Mouse (Mus musculus) brown adipose tissue, adult 24 weeks (tissue): ENCODE measurements at regions not wholly inside any gene's neighbourhood (a gene's known extent, or its start where the extent isn't known, plus 50 kb on each side); places are given as distances from the start of the nearest gene placed in this dataset.

Source experiments
- H3K27ac ChIP-seq: fragments of 200-500 bp; replicated peaks from 2 replicates; pipeline ENCODE4 v1.5.1; 2012; ENCODE audit warnings: low read depth, mild to moderate bottlenecking, low read length
- H3K4me1 ChIP-seq: fragments of 200-500 bp; 2 replicates; pipeline ENCODE4 v1.6.1; 2012; ENCODE audit warnings: low read length, mixed read lengths; ENCODE audit not compliant: control insufficient read depth, insufficient read depth, insufficient read length
- H3K4me3 ChIP-seq: fragments of 200-500 bp; 2 replicates; pipeline ENCODE4 v1.5.1; 2012; ENCODE audit warnings: low read depth, mild to moderate bottlenecking, low read length, moderate library complexity; ENCODE audit not compliant: insufficient read depth

DNA sequence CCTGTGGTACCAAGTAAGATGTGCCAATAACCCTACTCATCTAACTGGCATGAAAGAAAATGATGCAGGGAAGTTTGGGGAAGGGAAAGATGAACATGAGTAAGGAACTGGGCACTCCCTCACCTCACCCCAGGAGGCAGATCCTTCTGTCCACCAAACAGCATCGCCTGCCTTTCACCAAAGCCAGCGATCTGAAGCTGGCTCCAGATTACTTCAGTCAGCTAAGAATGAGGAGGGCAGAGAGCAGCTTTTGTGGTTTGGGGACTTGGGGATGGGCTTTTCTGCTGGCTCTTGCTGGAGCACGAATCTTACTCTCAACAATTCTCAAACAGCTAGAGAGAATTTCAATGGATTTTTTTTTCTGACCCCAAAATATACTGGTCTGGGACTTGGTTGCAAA lies 297.0 kb downstream of the Bcor start:
- Histone ChIP-seq H3K27ac (no peak overlapping the region), H3K4me1 (no peaks in the 10 kb centered on the region), H3K4me3 (no peak overlapping the region)

DNA sequence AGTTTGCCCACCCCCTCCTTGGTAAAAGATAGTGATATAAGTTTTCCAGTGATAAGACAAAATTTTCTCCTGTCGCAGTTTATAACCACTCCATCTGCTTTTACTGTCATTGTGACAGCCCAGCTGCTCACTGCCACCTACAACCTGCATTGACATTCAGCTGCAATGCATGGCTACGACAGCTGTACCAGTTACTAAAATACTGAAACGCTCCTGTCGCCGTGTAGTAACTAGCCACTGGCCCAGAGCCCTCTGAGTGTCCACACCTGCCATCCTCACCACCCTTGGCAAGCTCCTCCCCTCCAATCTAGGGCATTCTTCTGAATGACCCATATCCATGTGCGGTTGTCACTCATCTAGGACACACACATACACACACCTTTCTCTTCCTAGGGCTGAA lies 286.2 kb downstream of the Bcor start:
- Histone ChIP-seq H3K4me3 (no peak overlapping the region), H3K27ac (no peak overlapping the region), H3K4me1 (no peaks in the 10 kb centered on the region)

DNA sequence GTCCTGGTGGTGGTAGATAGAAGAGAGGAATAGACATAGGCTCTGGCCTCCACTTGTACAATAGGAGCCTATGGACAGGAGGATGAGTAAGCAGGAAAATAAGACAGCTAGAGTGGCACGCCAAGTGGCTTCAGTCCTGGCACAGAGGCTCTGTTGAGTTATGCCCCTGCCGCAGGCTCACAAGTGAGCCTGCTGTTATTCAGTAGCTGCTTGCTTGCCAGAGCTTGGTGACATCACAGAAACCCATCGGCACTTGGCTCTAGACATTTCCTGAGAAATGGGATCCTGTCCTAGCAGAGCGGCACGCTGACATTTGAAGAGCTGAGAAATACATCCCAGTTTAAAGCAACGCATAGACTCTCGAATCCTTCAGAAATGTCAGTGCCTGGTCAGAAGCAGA lies 283.5 kb downstream of the Bcor start:
- Histone ChIP-seq H3K4me3 (no peak overlapping the region), H3K27ac (no peak overlapping the region), H3K4me1 (peaks cover 4% of the 10 kb centered on the region; the same call in 1 of the 2 replicates)

DNA sequence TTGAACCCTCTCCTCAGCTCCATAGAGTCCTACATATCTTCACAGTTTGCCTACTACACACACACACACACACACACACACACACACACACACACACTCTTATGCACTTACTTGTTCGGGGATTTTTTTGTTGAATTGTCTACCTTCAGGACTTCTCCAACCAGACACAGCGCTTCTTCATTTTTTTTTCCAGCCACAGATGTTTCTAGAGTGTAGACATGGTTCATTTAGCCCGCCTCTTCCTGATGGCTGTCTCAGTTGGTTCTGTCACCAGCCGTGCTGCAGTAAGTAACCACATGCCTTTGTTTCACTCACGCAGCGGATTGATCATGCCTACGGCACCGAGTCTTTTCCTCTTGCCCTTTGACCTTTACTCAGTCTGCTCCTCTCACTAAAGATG lies 282.1 kb downstream of the Bcor start:
- no peak overlapping the region for H3K4me3 ChIP-seq
- H3K4me1 ChIP-seq: peaks cover 4% of the 10 kb centered on the region; the same call in 1 of the 2 replicates
- H3K27ac ChIP-seq: no peak overlapping the region

GRCm38 (mm10) chrX:11880972-11881371 lies 279.2 kb downstream of the Bcor start:
- Histone ChIP-seq H3K4me1 (peaks cover 4% of the 10 kb centered on the region; the same call in 1 of the 2 replicates), H3K27ac (no peak overlapping the region), H3K4me3 (no peak overlapping the region)

DNA sequence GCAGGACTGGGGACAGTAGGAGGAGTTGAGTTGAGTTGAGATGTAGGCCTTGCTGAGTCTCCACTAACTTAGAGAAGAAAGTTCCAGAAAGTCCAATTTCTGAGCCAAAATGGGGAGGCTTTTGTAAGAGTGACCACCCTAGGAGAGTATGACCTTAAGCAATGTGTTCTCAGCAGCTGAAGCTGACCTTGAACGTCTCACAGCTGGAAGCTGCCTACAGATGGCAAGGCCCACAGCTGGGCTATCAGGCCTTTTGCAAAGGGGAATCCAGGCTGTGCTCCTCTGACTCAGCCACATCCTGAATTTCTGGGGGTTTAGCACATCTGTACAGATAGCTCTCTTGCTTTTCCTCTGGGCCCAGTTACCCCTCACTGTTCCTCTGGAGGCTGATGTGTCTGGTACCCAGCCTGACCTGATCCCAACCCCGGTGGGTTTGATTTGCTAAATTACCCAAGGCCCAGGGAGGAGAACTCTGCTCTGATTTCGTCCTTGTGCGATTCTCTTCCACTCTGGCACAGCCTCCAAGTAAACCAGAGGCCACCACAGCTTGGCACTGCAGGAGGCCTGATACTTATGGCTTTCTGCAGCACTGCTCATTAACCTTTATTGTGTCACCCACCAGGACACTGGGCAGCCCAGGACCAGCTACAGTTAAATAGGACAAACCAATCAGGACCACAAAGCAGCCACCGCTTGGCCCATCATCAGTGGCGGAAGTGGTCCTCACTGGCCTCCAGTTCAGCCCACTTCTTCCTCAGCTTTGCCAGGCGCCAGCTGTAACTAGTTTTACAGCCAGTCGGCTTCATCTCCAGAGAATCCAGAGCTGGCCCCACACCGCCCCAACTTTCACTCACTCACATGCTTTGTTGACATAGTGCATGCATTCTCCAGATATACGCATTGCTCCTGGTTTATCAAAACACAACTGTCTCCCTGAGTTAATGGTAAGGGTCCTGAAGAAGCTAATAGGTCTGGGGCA lies 276.1 kb downstream of the Bcor start:
- no peak overlapping the region for H3K4me3 ChIP-seq
- peaks cover 4% of the 10 kb centered on the region; the same call in 1 of the 2 replicates for H3K4me1 ChIP-seq
- peak overlapping the region; percentile 23 for H3K27ac ChIP-seq

GRCm38 (mm10) chrX:11892396-11892795 lies 267.8 kb downstream of the Bcor start:
- peaks cover 11% of the 10 kb centered on the region for H3K4me1 ChIP-seq
- H3K4me3 ChIP-seq: no peak overlapping the region

DNA sequence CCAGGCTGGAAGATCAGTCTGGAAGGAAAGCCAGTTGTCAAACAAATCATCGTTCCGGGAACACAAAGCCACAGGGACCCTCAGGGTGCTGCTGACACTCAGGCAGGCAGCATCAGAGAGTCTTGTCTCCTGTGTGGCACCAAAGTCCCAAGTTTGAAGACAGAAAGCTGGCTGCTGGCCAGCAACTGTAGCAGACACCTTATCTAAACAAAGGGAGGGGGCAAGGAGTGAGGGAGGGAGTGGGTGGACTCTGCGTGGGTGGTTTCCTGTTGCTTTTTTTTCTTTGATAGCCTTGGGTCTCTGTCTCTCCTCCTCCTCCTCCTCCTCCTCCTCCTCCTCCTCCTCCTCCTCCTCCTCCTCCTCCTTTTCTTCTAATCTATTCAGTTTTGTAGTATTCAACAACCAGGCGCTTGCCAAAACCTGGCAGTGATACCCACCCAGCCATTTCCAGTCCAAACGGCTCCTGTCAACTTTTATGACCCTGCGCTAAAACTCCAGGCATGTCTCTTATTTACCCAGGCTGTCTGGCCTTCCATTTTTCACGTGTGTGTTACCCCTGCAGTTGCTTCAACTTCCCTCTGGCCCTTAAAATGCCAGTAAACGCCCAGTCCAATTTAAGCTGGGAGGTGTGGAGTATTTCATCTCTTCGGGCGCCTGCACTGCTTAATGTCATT lies 266.4 kb downstream of the Bcor start:
- H3K27ac ChIP-seq: no peak overlapping the region
- no peak overlapping the region for H3K4me3 ChIP-seq
- peaks cover 11% of the 10 kb centered on the region for H3K4me1 ChIP-seq

More at GRCm38 (mm10) chrX:11892396-11892795, 267.8 kb downstream of the Bcor start:
- H3K27ac ChIP-seq: no peak overlapping the region

DNA sequence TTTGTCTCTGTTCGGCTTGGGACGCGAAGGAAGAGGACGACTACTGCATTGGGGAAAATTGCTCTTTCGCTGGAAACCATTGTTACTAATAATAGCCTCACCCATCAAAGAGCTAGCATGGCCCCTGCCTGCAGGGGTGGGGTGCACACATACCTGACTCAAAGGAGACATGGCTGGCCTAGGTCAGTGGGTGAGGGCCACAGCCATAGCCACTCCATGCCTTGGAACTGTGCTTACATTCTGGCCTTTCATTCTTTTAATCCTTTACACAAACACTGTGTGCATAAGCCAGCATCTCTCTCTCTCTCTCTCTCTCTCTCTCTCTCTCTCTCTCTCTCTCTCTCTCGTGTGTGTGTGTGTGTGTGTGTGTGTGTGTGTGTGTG lies 265.9 kb downstream of the Bcor start:
- Histone ChIP-seq H3K4me1 (peaks cover 11% of the 10 kb centered on the region), H3K27ac (no peak overlapping the region), H3K4me3 (no peak overlapping the region)

DNA sequence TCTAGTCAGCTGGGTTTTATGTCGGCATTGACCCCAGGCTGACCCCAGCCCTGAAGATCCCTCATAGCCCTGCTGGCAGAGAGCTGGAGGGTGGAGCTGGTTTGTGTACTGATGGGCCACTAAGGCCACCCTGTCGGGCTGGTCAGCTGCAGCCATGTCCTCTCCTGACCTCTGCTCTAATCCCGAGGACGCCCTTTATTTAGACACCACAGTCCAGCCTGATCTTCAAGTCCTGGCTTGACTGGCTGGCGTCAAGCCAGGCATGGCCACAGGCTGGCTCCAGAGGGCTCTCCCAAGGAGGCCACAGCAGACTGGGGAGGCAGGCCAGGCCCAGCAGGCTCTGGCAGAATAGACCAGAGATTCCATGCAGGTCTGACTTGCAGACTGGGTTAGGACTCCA lies 264.8 kb downstream of the Bcor start:
- Histone ChIP-seq H3K27ac (no peak overlapping the region), H3K4me3 (no peak overlapping the region), H3K4me1 (peaks cover 11% of the 10 kb centered on the region)

DNA sequence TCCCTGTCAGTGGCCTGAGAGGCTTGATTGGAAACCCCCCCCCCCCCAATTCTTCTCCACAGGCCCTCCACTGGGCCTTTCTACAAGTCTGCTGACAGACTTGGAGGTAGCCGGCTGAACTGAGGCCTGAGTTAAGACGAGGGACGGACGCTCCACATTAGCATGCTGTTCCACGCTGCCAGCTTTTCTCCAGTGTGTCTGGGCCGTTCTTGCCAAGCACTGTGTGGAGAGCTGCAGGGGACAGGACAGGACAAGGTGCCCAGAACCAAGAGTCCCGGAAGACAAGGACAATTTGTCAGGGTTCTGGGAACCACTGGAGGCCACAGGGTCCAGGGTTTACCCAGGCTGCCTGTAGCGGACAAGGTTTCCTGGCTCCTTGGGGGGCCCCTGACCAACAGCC lies 261.9 kb downstream of the Bcor start:
- Histone ChIP-seq H3K4me1 (peaks cover 11% of the 10 kb centered on the region), H3K27ac (no peak overlapping the region), H3K4me3 (no peak overlapping the region)

DNA sequence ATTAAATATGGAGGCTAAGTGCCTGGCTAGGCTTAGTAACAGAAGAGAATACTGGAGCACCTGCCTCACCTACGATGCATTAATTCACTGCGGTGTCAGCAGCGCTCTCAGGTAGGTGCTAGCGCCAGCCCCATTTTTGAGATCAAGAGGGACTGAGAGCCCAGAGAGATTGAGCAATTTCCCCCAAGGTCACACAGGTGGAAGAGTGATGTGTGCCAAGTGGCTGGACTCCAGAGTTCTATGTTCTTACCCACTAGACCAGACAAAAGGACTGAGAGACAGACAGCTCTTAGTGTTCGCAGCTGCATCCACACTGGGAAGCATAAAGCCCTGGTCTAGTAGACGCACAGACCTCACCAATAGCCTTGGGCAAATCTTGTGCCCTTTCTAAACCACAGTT lies 261.1 kb downstream of the Bcor start:
- no peak overlapping the region for H3K4me3 ChIP-seq

GRCm38 (mm10) chrX:11899914-11900313 lies 260.2 kb downstream of the Bcor start:
- Histone ChIP-seq H3K27ac (no peak overlapping the region), H3K4me1 (peaks cover 11% of the 10 kb centered on the region), H3K4me3 (no peak overlapping the region)

More for the DNA sequence above, 261.1 kb downstream of the Bcor start:
- H3K27ac ChIP-seq: no peak overlapping the region
- peaks cover 11% of the 10 kb centered on the region for H3K4me1 ChIP-seq

DNA sequence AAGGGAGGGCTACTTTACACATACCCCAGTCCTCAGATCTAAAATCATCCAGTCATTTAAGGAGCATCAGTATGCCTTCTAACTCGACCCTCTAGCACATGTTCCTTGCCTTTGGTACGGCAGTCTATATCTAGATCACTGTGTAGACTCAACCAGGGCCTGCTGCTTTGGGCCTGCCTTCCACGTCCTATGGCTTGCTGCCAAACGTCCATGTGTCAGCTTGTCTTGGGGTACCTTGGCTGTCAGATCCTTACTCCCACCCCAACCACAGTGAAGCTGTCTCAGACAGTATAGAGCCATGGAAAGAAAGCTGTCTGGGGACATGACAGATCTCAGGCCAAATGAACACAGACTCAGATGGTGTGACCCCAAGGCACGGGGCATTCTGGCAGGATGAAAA lies 258.4 kb downstream of the Bcor start:
- no peak overlapping the region for H3K27ac ChIP-seq
- H3K4me3 ChIP-seq: no peak overlapping the region
- H3K4me1 ChIP-seq: no peaks in the 10 kb centered on the region

DNA sequence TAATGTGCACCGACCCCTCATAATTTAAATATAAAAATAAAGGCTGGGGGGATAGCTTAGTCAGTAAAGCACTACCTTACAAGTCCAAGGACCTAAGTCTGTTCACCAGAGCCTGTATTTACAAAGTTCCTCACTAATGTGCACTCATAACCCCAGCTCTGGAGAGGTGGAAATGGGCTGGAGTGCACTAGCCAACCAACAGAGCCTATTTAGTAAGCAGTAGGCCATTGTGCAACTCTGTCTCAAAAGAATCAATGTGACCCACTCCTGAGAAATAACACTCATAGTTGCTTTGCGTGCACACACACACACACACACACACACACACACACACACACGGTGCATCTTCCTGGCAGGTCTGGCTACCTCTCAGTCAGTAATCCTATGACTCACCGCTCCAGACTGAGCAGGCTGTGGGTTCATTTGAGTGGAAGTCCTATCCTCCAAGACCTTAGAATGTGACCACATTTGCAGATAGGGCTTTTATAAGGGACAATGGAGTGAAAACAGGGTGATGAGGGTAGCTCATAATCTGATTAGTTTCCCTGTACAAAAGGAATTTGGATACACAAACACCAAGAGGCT lies 256.9 kb downstream of the Bcor start:
- H3K4me1 ChIP-seq: no peaks in the 10 kb centered on the region
- H3K27ac ChIP-seq: no peak overlapping the region
- no peak overlapping the region for H3K4me3 ChIP-seq
